Mouse (Mus musculus) neural tube, embryonic 12.5 days (tissue): ENCODE results near the gene Tnfrsf1b. TPM values are rescaled to one million over a fixed set of nuclear protein-coding genes. Genes with fewer than 3 reads are reported as not detected.

Experiments used
- ATAC-seq: fragments of 200-750 bp; cut with Nextera tagmentation; 2 replicates; pipeline ENCODE4 v1.8.0; 2017; ENCODE audit warnings: low read depth, mild to moderate bottlenecking, moderate TSS enrichment, moderate library complexity; ENCODE audit not compliant: low FRiP score
- H3K27ac ChIP-seq: fragments of 300-500 bp; sonication (generic); 2 replicates; pipeline ENCODE4 v1.5.1; 2016
- H3K27me3 ChIP-seq: fragments of 300-500 bp; sonication (generic); replicated peaks from 2 replicates; pipeline ENCODE4 v1.6.1; 2016; ENCODE audit warnings: mild to moderate bottlenecking
- H3K36me3 ChIP-seq: fragments of 300-500 bp; sonication (generic); 2 replicates; pipeline ENCODE4 v1.6.1; 2016; ENCODE audit warnings: mild to moderate bottlenecking
- H3K4me1 ChIP-seq: fragments of 300-500 bp; sonication (generic); 2 replicates; pipeline ENCODE4 v1.6.1; 2016
- H3K4me2 ChIP-seq: fragments of 300-500 bp; sonication (generic); replicated peaks from 2 replicates; pipeline ENCODE4 v1.6.1; 2016; ENCODE audit warnings: mild to moderate bottlenecking
- H3K4me3 ChIP-seq: fragments of 300-500 bp; sonication (generic); 2 replicates; pipeline ENCODE4 v1.5.1; 2016
- H3K9ac ChIP-seq: fragments of 300-500 bp; sonication (generic); 2 replicates; pipeline ENCODE4 v1.6.1; 2016; ENCODE audit warnings: mild to moderate bottlenecking
- H3K9me3 ChIP-seq: fragments of 300-500 bp; sonication (generic); 2 replicates; pipeline ENCODE4 v1.6.1; 2016; ENCODE audit warnings: mild to moderate bottlenecking
- WGBS: fragments of 180-500 bp; shearing (Covaris S2); methylation state at CpG from one replicate; pipeline ENCODE4 v1.1.7; 2016; 5-methylcytosine and 5-hydroxymethylcytosine counted together
- polyA plus RNA-seq: library from polyadenylated mRNA; unstranded; fragments of >200 nt; fragmentation: Nextera tagmentation; extraction: Ambion mirVana; gene quantifications from 2 replicates; pipeline ENCODE4 v1.2.1, GENCODE M21; 2016

The Tnfrsf1b gene
- polyA plus RNA-seq, 1 experiment from 2014 or later: 2.9 TPM

DNA sequence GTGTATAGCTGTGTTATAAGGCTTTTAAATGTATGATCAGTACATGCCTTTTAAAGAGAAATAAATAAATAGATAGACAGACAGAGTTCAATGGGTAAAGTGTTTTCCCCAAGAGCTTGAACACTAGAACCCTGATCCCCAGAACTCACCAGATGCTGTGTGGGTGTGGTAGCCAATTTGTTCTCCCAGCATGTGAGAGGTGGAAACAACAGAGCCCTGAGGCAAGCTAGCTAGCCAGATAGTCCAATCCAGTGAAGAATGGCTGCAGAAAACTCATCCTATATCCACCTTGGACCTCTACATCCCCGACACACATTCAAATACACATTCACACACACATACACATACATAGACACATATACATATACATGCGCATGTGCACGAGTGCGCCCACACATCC lies 4.9 kb upstream of the Tnfrsf1b start:
- Histone ChIP-seq H3K4me3 (no peak overlapping the region), H3K27me3 (peaks cover 5% of the 10 kb centered on the region; the same call in 1 of the 2 replicates), H3K4me2 (no peak overlapping the region), H3K9ac (no peak overlapping the region), H3K27ac (no peak overlapping the region), H3K9me3 (no peaks in the 10 kb centered on the region), H3K36me3 (no peaks in the 10 kb centered on the region), H3K4me1 (peaks cover 5% of the 10 kb centered on the region; the same call in 1 of the 2 replicates)
- WGBS: 90% methylated on average over 4 of the region's 4 CpGs
- ATAC-seq: no peak

DNA sequence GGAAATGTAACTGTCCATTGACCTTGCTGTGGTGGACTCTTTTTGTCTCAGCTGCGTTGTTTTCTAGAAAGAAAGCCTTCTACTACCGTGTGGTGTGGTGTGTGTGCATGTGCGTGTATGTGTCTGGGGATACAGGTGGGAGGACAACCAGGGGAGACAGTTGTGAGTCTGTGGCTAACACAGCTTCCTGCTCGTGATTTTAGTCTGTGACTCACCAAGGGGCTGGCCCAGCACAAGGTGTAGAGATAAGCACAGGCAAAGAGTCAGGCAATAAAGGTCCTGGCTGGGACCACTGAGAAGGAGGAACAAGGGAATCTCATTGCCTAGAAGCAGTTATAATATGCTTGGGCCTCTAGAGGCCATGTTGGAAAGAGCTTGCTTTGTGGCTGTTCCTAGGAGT lies 3.3 kb upstream of the Tnfrsf1b start:
- Histone ChIP-seq H3K27me3 (peaks cover 20% of the 10 kb centered on the region; the same call in 1 of the 2 replicates), H3K4me2 (no peak overlapping the region), H3K27ac (no peak overlapping the region), H3K36me3 (no peaks in the 10 kb centered on the region), H3K9ac (no peak overlapping the region), H3K9me3 (no peaks in the 10 kb centered on the region), H3K4me3 (no peak overlapping the region), H3K4me1 (peaks cover 11% of the 10 kb centered on the region; the same call in 1 of the 2 replicates)
- no peak for ATAC-seq
- 82% methylated on average over 4 of the region's 4 CpGs for WGBS

GRCm38 (mm10) chr4:145247556-145247955 lies 886 bp upstream of the Tnfrsf1b start:
- Histone ChIP-seq H3K4me2 (no peak overlapping the region), H3K9ac (no peak overlapping the region), H3K4me1 (peaks cover 11% of the 10 kb centered on the region; the same call in 1 of the 2 replicates), H3K27me3 (peaks cover 24% of the 10 kb centered on the region; the same call in 1 of the 2 replicates), H3K27ac (no peak overlapping the region), H3K9me3 (no peaks in the 10 kb centered on the region), H3K36me3 (no peaks in the 10 kb centered on the region), H3K4me3 (no peak overlapping the region)
- 68% methylated on average over 2 of the region's 2 CpGs for WGBS
- ATAC-seq: no peak

- H3K4me2 ChIP-seq: peak overlapping the region; percentile 85
- ATAC-seq: no peak
These were observed 1.1 kb downstream of the Tnfrsf1b start for GRCm38 (mm10) chr4:145245581-145245980.

DNA sequence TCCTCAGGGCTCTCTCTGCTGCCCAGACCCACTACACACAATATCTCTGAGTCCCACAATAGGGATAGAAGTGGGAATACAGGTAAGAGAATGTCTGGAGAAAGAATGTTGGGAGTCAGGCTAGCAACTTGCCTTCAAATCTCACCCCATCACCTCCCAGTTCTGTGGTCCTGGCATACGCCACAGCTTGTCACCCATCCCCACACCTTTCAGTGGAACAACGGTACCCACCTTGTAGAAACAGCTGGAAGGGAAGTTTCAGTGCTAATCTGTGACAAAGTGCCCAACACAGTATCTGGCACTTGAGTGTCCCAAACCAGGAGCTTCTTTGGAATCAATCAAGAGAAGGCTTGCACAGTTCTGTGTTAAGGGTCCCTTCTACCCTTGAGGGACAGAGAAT lies 2.0 kb downstream of the Tnfrsf1b start:
- no peak overlapping the region for H3K27ac ChIP-seq
- 96% methylated on average over 2 of the region's 2 CpGs for WGBS
- H3K9ac ChIP-seq: no peak overlapping the region
- H3K27me3 ChIP-seq: peaks cover 24% of the 10 kb centered on the region; the same call in 1 of the 2 replicates
- peaks cover 11% of the 10 kb centered on the region; the same call in 1 of the 2 replicates for H3K4me1 ChIP-seq
- H3K4me2 ChIP-seq: no peak overlapping the region
- no peak overlapping the region for H3K4me3 ChIP-seq
- ATAC-seq: no peak
- H3K36me3 ChIP-seq: no peaks in the 10 kb centered on the region
- no peaks in the 10 kb centered on the region for H3K9me3 ChIP-seq

More at GRCm38 (mm10) chr4:145245581-145245980, 1.1 kb downstream of the Tnfrsf1b start:
- WGBS: 89% methylated on average over 3 of the region's 3 CpGs
- H3K36me3 ChIP-seq: no peaks in the 10 kb centered on the region
- H3K27ac ChIP-seq: no peak overlapping the region
- no peaks in the 10 kb centered on the region for H3K9me3 ChIP-seq
- H3K9ac ChIP-seq: no peak overlapping the region
- peaks cover 11% of the 10 kb centered on the region; the same call in 1 of the 2 replicates for H3K4me1 ChIP-seq
- H3K4me3 ChIP-seq: no peak overlapping the region
- H3K27me3 ChIP-seq: peaks cover 24% of the 10 kb centered on the region; the same call in 1 of the 2 replicates

DNA sequence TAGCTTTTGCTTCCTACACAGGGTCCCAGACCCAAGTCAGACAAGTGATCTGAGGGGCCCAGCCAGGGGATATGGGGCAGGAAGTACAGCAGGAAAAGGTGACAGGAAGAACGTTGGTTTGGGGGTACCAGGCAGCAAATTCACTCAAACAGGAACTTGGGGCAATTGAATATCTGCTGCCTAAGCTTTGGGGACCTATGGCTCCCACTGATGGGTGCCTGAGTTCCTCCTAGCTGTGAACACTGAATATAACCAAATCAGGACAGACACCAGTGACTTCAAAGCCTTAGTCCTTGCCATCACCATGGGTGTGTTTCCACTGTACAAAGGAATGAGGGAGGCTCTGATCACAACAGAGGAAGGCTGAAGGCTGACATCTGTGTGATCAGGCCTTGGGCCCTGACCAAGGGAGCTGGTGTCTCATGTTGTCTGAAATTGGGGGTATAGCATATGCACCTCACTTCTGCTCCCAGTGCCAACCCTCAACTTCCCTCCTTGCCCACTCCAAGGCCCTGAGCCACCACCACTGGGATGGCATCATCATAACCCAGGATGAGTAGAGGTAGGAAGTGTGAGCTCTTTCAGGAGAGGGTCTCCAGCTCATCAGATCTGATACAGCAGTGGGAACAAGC lies 3.8 kb downstream of the Tnfrsf1b start:
- Histone ChIP-seq H3K27ac (no peak overlapping the region), H3K9me3 (no peaks in the 10 kb centered on the region), H3K4me2 (no peak overlapping the region), H3K4me1 (peaks cover 11% of the 10 kb centered on the region; the same call in 1 of the 2 replicates), H3K9ac (no peak overlapping the region), H3K27me3 (peaks cover 24% of the 10 kb centered on the region; the same call in 1 of the 2 replicates), H3K36me3 (no peaks in the 10 kb centered on the region), H3K4me3 (no peak overlapping the region)
- 77% methylated on average over 1 of the region's 1 CpGs for WGBS
- no peak for ATAC-seq

DNA sequence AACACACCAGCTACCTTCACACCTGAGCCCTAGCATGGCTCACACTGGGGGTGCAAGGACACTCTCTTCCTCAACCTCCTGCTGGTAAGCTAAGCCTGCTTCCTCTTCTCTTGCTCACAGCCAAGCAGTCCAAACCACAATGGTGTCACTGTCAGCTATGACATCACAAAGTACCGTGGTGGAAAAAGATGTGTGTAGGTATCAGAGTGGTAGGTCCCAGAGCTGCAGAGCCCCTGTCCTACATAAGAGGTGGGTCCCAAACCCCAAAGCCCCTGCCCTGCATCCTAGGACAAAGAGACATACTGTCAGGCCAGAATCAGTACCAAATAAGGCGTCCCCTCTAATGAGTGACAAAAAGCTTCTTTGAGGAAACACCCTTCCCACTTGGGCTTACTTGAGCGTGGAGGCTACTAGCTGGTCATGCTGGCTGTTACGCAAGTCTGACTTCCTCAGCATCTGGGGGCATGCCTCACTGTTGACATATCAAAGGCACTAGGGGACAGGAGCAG lies 5.9 kb downstream of the Tnfrsf1b start:
- Histone ChIP-seq H3K9ac (no peak overlapping the region), H3K4me2 (no peak overlapping the region), H3K9me3 (no peaks in the 10 kb centered on the region), H3K4me1 (no peaks in the 10 kb centered on the region), H3K27me3 (peaks cover 11% of the 10 kb centered on the region; the same call in 1 of the 2 replicates), H3K36me3 (no peaks in the 10 kb centered on the region), H3K4me3 (no peak overlapping the region), H3K27ac (no peak overlapping the region)
- no peak for ATAC-seq
- WGBS: 84% methylated on average over 4 of the region's 4 CpGs

GRCm38 (mm10) chr4:145239049-145239830 lies 7.4 kb downstream of the Tnfrsf1b start:
- ATAC-seq: no peak
- no peak overlapping the region for H3K9ac ChIP-seq
- no peaks in the 10 kb centered on the region for H3K27me3 ChIP-seq
- no peaks in the 10 kb centered on the region for H3K9me3 ChIP-seq
- H3K36me3 ChIP-seq: no peaks in the 10 kb centered on the region
- 59% methylated on average over 4 of the region's 4 CpGs for WGBS
- no peak overlapping the region for H3K4me3 ChIP-seq
- H3K4me1 ChIP-seq: no peaks in the 10 kb centered on the region
- no peak overlapping the region for H3K27ac ChIP-seq
- no peak overlapping the region for H3K4me2 ChIP-seq

DNA sequence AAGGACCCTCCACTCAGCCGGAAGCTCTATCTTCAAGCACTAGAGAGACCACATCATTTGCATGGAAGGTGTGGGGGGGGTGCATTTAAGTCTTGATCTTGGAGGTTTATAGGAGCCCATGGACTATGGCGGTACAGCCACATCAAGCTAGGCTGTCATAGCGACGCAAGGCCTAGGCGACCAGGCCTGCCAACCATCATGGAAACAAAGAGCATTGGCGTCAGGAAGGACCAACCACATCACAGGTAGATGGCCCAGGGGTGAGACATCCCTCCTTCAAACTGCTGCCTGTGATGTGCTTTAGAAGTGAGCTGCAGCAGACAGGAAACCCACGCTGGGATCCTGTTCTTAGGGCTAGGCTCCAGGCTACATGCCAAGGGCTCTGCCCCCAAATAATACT lies 10.6 kb downstream of the Tnfrsf1b start:
- no peak overlapping the region for H3K4me2 ChIP-seq
- no peaks in the 10 kb centered on the region for H3K27me3 ChIP-seq
- H3K9me3 ChIP-seq: no peaks in the 10 kb centered on the region
- H3K4me3 ChIP-seq: no peak overlapping the region
- H3K27ac ChIP-seq: no peak overlapping the region
- 89% methylated on average over 7 of the region's 7 CpGs for WGBS
- no peaks in the 10 kb centered on the region for H3K36me3 ChIP-seq
- no peak overlapping the region for H3K9ac ChIP-seq
- H3K4me1 ChIP-seq: no peaks in the 10 kb centered on the region
- no peak for ATAC-seq

GRCm38 (mm10) chr4:145233487-145234228 lies 13.0 kb downstream of the Tnfrsf1b start:
- no peaks in the 10 kb centered on the region for H3K36me3 ChIP-seq
- 35% methylated on average over 3 of the region's 3 CpGs for WGBS
- no peaks in the 10 kb centered on the region for H3K27me3 ChIP-seq
- H3K4me3 ChIP-seq: no peak overlapping the region
- no peak overlapping the region for H3K4me2 ChIP-seq
- no peak overlapping the region for H3K27ac ChIP-seq
- no peak overlapping the region for H3K9ac ChIP-seq
- ATAC-seq: no peak
- no peaks in the 10 kb centered on the region for H3K4me1 ChIP-seq
- no peaks in the 10 kb centered on the region for H3K9me3 ChIP-seq

GRCm38 (mm10) chr4:145231732-145232131 lies 14.9 kb downstream of the Tnfrsf1b start:
- Histone ChIP-seq H3K4me1 (no peaks in the 10 kb centered on the region), H3K27me3 (no peaks in the 10 kb centered on the region), H3K36me3 (no peaks in the 10 kb centered on the region), H3K27ac (no peak overlapping the region), H3K4me2 (no peak overlapping the region), H3K4me3 (no peak overlapping the region), H3K9me3 (no peaks in the 10 kb centered on the region), H3K9ac (no peak overlapping the region)
- no peak for ATAC-seq
- WGBS: 94% methylated on average over 5 of the region's 5 CpGs

- Histone ChIP-seq H3K36me3 (no peaks in the 10 kb centered on the region), H3K27ac (no peak overlapping the region), H3K27me3 (no peaks in the 10 kb centered on the region), H3K4me2 (no peak overlapping the region), H3K4me1 (no peaks in the 10 kb centered on the region), H3K9ac (no peak overlapping the region), H3K9me3 (no peaks in the 10 kb centered on the region), H3K4me3 (no peak overlapping the region)
- 90% methylated on average over 2 of the region's 2 CpGs for WGBS
- no peak for ATAC-seq
These were observed 16.0 kb downstream of the Tnfrsf1b start for GRCm38 (mm10) chr4:145230647-145231046.
